Mouse (Mus musculus) MEL (cell line): ENCODE measurements at regions not wholly inside any gene's neighbourhood (a gene's known extent, or its start where the extent isn't known, plus 50 kb on each side); places are given as distances from the start of the nearest gene placed in this dataset.

Experiments used
- DNase-seq: peaks from one replicate; pipeline ENCODE4 v3.0.0; 2011; ENCODE audit warnings: low read depth, low spot score
- H3K27ac ChIP-seq: 2 replicates; pipeline ENCODE4 v1.5.1; 2012; ENCODE audit warnings: low read depth, mild to moderate bottlenecking, control low read depth, low read length, moderate library complexity; ENCODE audit not compliant: control insufficient read depth
- H3K27me3 ChIP-seq, 2 experiments: fragments of 150-350 bp in 1 of 2; sonication (generic) in 1 of 2; 2 replicates each; pipeline ENCODE4 v1.6.1; 2012; ENCODE audit warnings: low read length in 2 of 2, mild to moderate bottlenecking in 2 of 2, improper control_type of control experiment in 1 of 2, moderate library complexity in 1 of 2; ENCODE audit not compliant: insufficient read depth in 2 of 2, control insufficient read depth in 1 of 2
- H3K36me3 ChIP-seq, 2 experiments: 2 replicates each; pipeline ENCODE4 v1.6.1; 2012 to 2014; ENCODE audit warnings: low read length in 2 of 2, improper control_type of control experiment in 1 of 2, inconsistent platforms in 1 of 2, mild to moderate bottlenecking in 1 of 2; ENCODE audit not compliant: insufficient read depth in 2 of 2, control insufficient read depth in 1 of 2
- H3K4me1 ChIP-seq, 2 experiments: fragments of 150-350 bp in 1 of 2; sonication (generic) in 1 of 2; 2 replicates each; pipeline ENCODE4 v1.6.1; 2012; ENCODE audit warnings: low read length in 2 of 2, improper control_type of control experiment in 1 of 2, mild to moderate bottlenecking in 1 of 2; ENCODE audit not compliant: insufficient read depth in 2 of 2, control insufficient read depth in 1 of 2
- H3K4me3 ChIP-seq, 2 experiments: fragments of 150-350 bp in 1 of 2; sonication (generic) in 1 of 2; 2 replicates each; pipeline ENCODE4 v1.5.1; 2012; ENCODE audit warnings: low read depth in 2 of 2, low read length in 2 of 2, mild to moderate bottlenecking in 2 of 2, moderate library complexity in 2 of 2, control low read depth in 1 of 2, improper control_type of control experiment in 1 of 2; ENCODE audit not compliant: control insufficient read depth in 1 of 2, insufficient read depth in 1 of 2
- H3K79me2 ChIP-seq: 2 replicates; pipeline ENCODE4 v1.6.1; 2012; ENCODE audit warnings: mild to moderate bottlenecking, low read length, moderate library complexity; ENCODE audit not compliant: control insufficient read depth, poor library complexity, insufficient read depth
- H3K9ac ChIP-seq: 2 replicates; pipeline ENCODE4 v1.6.1; 2012; ENCODE audit warnings: low read depth, mild to moderate bottlenecking, control low read depth, low read length, moderate library complexity; ENCODE audit not compliant: control insufficient read depth, poor library complexity, severe bottlenecking
- H3K9me3 ChIP-seq: fragments of 150-350 bp; sonication (generic); replicated peaks from 2 replicates; pipeline ENCODE4 v1.6.1; 2012; ENCODE audit warnings: mild to moderate bottlenecking, low read length, improper control_type of control experiment, moderate library complexity; ENCODE audit not compliant: insufficient read depth
- BHLHE40 ChIP-seq: IDR thresholded peaks from 2 replicates; pipeline ENCODE4 v1.6.1; 2012; ENCODE audit warnings: low read depth, mild to moderate bottlenecking, inconsistent platforms, low read length, improper control_type of control experiment, borderline replicate concordance
- ELF1 ChIP-seq: IDR thresholded peaks from 2 replicates; pipeline ENCODE4 v1.6.1; 2014; ENCODE audit warnings: low read depth, mild to moderate bottlenecking, inconsistent platforms, low read length, improper control_type of control experiment, moderate library complexity
- HCFC1 ChIP-seq: IDR thresholded peaks from 2 replicates; pipeline ENCODE4 v1.6.1; 2012; ENCODE audit warnings: low read depth, mild to moderate bottlenecking, inconsistent platforms, low read length, improper control_type of control experiment, moderate library complexity
- KAT2A ChIP-seq: conservative IDR thresholded peaks from 2 replicates; pipeline ENCODE4 v1.6.1; 2012; ENCODE audit warnings: low read depth, low read length, improper control_type of control experiment, inconsistent platforms
- MAFK ChIP-seq: IDR thresholded peaks from 2 replicates; pipeline ENCODE4 v1.6.1; 2011; ENCODE audit warnings: low read depth, mild to moderate bottlenecking, low read length, improper control_type of control experiment, borderline replicate concordance
- MAX ChIP-seq: IDR thresholded peaks from 2 replicates; pipeline ENCODE4 v1.6.1; 2011; ENCODE audit warnings: low read length, improper control_type of control experiment
- MEF2A ChIP-seq: IDR thresholded peaks from 2 replicates; pipeline ENCODE4 v1.6.1; 2014; ENCODE audit warnings: low read depth, mild to moderate bottlenecking, inconsistent platforms, low read length, improper control_type of control experiment; ENCODE audit not compliant: poor library complexity, insufficient replicate concordance, severe bottlenecking; ENCODE audit errors: extremely low read depth
- MXI1 ChIP-seq: IDR thresholded peaks from 2 replicates; pipeline ENCODE4 v1.6.1; 2011; ENCODE audit warnings: mild to moderate bottlenecking, low read depth, low read length, improper control_type of control experiment
- MYB ChIP-seq: IDR thresholded peaks from 2 replicates; pipeline ENCODE4 v1.6.1; 2011; ENCODE audit warnings: mild to moderate bottlenecking, low read depth, low read length, improper control_type of control experiment
- NELFE ChIP-seq: IDR thresholded peaks from 2 replicates; pipeline ENCODE4 v1.6.1; 2011; ENCODE audit warnings: low read depth, low read length, improper control_type of control experiment
- POLR2A ChIP-seq, 2 experiments: IDR thresholded peaks; 2 replicates each; pipeline ENCODE4 v1.6.1; 2011 to 2012; ENCODE audit warnings: low read length in 2 of 2, mild to moderate bottlenecking in 2 of 2, control low read depth in 1 of 2, improper control_type of control experiment in 1 of 2, low read depth in 1 of 2, moderate library complexity in 1 of 2; ENCODE audit not compliant: control insufficient read depth in 1 of 2, insufficient read depth in 1 of 2, poor library complexity in 1 of 2
- POLR2AphosphoS5 ChIP-seq: IDR thresholded peaks from 2 replicates; pipeline ENCODE4 v1.6.1; 2012; ENCODE audit warnings: low read depth, borderline replicate concordance, mild to moderate bottlenecking, inconsistent platforms, low read length, moderate library complexity, mixed read lengths
- RAD21 ChIP-seq: IDR thresholded peaks from 2 replicates; pipeline ENCODE4 v1.6.1; 2011; ENCODE audit warnings: mild to moderate bottlenecking, low read depth, low read length, improper control_type of control experiment
- SMC3 ChIP-seq: IDR thresholded peaks from 2 replicates; pipeline ENCODE4 v1.6.1; 2011; ENCODE audit warnings: low read depth, low read length, improper control_type of control experiment
- TBP ChIP-seq: IDR thresholded peaks from 2 replicates; pipeline ENCODE4 v1.8.0; 2011; ENCODE audit warnings: low read depth, low read length, improper control_type of control experiment
- UBTF ChIP-seq: IDR thresholded peaks from 2 replicates; pipeline ENCODE4 v1.6.1; 2012; ENCODE audit warnings: low read depth, mild to moderate bottlenecking, inconsistent platforms, low read length, improper control_type of control experiment, moderate library complexity, borderline replicate concordance; ENCODE audit not compliant: insufficient read depth

- no peaks in the 10 kb centered on the region for H3K4me1 ChIP-seq
- TF ChIP-seq HCFC1 (no peak), MAX (no peak), KAT2A (no peak), TBP (no peak), ELF1 (no peak), MYB (no peak)
- TF ChIP-seq, all 39 proteins: peak for 0
- H3K4me3 ChIP-seq: no peak overlapping the region
- H3K79me2 ChIP-seq: no peaks in the 10 kb centered on the region
- DNase-seq: no peak
- no peaks in the 10 kb centered on the region for H3K36me3 ChIP-seq
- H3K9me3 ChIP-seq: no peaks in the 10 kb centered on the region
- no peak overlapping the region for H3K27ac ChIP-seq
- no peaks in the 10 kb centered on the region for H3K27me3 ChIP-seq
- no peak overlapping the region for H3K9ac ChIP-seq
These were observed 175.8 kb downstream of the 1190002N15Rik start for GRCm38 (mm10) chr9:94361877-94362697.

- no peaks in the 10 kb centered on the region for H3K79me2 ChIP-seq
- TF ChIP-seq BHLHE40 (no peak), TBP (no peak), RAD21 (no peak), MXI1 (no peak), POLR2AphosphoS5 (no peak), POLR2A (IDR thresholded peaks at IDR 0.05; ENCODE audit: control insufficient read depth in 1 of 2, insufficient read depth in 1 of 2, low read depth in 1 of 2, low read length in 2 of 2, poor library complexity in 1 of 2) (no peak), ELF1 (no peak), MAFK (no peak), SMC3 (no peak), UBTF (no peak), NELFE (no peak), MEF2A (no peak)
- TF ChIP-seq, all 39 proteins: peak for 0
- no peak for DNase-seq
- Histone ChIP-seq H3K9me3 (no peaks in the 10 kb centered on the region), H3K36me3 (no peaks in the 10 kb centered on the region), H3K27ac (no peak overlapping the region), H3K27me3 (no peaks in the 10 kb centered on the region), H3K4me3 (no peak overlapping the region), H3K4me1 (no peaks in the 10 kb centered on the region), H3K9ac (no peak overlapping the region)
These were observed 176.9 kb downstream of the 1190002N15Rik start for GRCm38 (mm10) chr9:94361011-94361410.
